Mouse (Mus musculus) right cerebral cortex, adult 18-20 months (tissue): ENCODE data around the gene Ndufs8.

Experiments
- DNase-seq: peaks from one replicate; pipeline ENCODE4 v3.0.0; 2022; ENCODE audit warnings: mixed read lengths

The Ndufs8 gene

DNA sequence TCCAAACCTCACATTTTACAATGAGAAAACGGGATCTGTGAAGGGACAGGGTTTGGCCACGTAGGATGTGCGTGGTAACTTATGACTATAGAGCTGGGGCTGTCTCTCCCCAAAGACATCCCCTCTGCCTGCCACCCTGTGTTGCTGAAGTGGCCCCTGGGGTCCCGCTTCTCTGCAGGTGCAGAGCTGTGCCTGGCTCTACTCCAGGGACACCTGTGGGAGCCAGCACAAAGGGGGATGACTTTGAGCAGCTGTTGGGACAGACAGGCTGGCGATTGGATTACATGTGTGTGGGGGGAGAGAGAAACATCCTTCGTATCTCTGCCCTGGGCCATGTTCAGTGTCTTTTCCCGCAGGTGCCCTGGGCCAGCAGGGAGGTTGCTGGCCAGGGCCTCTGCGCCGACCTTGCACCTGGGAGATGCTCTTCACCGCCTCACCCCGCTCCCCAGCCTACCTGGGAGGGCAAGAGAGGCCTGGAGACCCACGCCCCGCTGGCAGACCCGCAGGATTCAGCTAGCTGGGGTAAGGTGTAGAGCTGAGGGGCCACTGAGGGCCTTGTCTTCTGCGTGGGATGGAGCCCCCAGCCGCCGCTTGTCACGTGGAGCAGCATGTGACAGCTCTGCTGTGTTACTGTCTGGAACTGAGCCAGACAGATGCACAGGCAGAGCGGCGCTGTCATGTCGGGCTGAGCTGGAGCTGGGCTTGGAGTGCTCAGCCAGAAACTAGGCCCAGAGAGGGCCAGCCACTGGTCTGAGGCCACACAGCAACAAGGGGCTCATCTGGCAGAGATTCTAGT lies 17.9 kb upstream of the Ndufs8 start:
- DNase-seq: no peak

DNA sequence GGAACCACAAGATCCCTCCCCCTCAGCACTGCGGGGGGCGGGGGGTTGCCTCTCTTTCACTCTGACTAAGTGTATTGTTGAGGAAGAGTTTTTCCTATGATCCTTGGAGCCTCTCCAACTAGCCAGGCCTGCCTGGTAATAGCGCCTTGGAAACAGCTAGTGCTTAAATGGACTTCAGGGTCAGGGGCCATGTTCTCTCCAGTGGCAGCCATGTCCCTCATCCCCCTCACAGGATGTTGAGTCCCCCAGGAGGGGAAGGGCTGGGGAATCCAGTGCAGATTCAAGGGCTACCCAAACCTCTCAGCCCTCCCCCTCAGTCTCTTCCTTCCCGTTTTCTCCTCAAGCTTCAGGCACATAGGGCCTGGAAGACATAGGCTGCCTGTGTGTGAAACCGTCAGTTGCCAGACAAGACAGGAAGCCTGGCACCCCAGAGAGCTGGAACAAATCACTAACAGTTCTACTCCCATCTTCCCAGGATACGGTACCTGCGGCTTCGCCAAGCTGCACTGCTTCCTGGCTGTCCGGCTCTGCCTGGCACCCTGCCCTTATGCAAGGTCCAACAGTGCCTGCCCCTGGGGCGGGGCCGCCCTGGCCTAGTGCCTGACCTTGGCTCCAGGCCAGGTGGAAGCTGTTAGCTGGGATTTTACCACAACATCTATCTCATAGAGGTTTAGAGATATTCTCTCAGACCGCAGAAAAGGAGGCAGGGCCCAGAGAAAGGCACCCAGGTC lies 16.8 kb upstream of the Ndufs8 start, which contains the start of gene Aldh3b1:
Gene Aldh3b1 (minus strand): TSS at position 598 of the 731 bp plus-strand sequence.
- peak; percentile 57 for DNase-seq

DNA sequence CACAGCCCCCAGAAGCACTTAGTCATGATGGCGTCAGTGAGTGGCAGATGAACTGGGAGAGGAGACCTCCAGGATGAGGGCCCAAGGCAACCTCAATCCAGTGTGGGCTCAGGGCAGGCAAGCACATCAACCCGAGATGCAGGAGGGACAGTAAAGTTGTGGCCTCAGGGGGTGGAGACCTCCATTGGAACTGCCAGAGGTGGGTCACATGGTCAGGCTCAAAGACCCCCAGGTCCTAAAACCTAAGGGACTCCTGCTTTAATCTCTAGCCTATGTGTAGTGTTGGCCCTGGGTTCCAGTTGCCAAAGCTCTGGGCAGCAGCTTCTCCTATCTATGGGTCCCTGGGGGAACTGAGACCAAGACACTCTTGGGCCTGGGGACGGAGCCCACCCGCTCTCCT lies 16.2 kb upstream of the Ndufs8 start:
- DNase-seq: no peak

DNA sequence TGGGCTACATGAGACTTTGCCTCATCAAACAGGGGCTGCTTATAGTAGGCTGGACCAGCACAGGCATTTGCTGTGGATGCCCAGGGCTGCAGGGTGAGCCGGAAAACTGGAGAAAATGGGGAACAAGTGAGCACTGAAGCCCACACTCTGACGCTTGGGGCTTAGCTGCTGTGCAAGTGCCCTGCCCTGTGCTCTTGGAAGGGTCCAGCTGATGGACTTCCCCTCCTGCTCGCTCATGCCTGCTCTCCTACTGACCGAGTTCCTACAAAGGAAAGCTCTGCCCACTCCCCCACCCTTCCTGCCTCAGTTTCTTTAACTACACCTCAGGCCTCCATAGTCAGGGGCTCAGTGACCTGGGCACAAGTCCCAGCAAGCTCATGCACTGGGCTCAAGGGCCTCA lies 15.4 kb upstream of the Ndufs8 start:
- DNase-seq: no peak

DNA sequence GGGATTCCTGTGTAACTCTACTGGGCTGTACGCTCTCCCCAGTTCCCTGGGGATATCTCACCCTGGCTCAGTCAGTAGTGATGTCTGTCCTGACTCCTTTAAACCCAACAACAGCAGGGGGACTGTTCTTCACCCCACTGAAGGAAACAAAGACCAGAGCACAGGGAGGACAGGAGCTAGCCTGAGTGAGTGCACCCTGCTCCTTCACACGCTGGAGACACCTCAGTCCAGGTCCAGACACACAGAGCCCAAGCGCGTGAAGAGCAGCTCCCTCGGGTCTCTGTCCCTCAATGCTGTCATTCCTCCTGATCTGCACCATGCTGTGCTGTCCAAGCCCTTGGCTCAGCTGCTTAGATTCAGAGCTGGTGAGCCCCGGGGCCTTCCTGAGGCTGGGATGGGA lies 14.1 kb upstream of the Ndufs8 start:
- no peak for DNase-seq

DNA sequence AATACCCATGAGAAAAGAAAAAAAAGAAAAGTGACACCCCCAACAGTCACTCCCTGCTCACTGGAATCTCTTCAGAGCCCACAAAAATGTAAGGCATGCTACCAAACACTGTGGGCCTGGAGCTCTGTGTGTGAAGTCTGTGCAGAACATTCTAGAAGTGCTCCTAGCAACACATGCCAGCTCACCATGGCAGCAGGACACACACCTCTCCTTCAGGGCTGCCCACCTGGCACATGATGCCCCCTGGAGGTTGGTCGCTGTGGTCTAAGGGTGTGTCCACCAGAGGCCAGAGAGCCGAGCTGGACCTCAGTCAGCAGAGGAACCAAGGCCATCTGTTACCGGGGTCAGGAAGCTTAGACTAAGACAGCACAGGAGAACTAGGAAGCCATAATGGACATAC lies 13.7 kb upstream of the Ndufs8 start:
- no peak for DNase-seq

DNA sequence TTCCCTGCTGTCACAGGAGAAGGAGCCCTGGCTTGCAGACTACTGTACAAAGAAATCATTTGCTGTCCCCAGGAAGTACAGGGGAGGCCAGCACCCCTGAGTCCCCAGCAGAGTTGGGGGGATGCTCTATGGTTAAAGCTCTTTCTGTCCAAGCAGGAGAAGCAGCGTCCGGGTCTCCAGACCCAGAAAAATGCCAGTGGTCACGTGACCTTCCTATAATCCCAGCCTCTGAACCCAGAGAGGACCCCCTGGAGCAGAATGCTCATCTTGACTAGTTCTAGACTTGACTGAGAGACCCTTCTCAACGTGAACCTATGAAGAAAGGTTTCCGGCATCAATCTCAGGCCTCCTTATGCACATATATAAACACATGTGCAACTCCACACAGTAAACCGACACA lies 13.3 kb upstream of the Ndufs8 start:
- DNase-seq: no peak

DNA sequence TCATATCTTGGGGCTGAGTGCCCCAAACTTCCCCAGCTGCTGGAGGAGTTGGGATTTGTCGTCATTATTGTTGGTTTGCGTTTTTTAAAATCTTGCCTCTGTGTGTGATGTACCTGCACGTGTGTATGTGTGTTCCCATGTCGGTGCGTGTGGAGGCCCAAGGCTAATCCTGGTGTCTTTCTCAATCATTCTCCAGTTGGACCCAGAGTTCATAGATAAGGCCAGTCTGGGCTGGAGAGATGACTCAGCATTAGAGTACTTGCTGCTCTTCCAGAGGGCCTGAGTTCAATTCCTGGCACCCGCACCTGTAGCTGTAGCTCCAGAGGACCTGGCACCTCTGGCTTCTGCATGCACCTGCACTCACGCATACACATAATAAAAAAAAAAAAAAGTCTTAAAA lies 12.3 kb upstream of the Ndufs8 start:
- DNase-seq: no peak

DNA sequence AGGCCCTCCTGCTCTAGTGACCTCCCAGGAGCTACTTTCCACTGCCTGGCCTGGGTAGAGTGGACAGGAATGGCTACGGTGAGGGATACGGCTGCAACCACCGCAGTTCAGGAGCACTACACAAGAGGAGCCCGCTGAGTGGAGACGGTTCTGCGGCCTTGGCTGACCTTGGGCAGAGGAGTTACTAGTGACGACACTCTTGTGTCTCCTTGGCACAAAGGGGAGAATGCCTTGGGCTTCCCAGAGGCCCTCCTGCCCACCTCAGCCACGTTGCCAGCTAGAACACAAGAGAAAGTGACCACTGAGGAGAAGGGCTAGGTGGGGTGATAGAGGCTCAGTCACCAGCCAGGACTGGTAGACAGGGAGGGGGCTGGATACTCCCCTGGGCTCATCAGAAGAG lies 11.6 kb upstream of the Ndufs8 start:
- DNase-seq: no peak

DNA sequence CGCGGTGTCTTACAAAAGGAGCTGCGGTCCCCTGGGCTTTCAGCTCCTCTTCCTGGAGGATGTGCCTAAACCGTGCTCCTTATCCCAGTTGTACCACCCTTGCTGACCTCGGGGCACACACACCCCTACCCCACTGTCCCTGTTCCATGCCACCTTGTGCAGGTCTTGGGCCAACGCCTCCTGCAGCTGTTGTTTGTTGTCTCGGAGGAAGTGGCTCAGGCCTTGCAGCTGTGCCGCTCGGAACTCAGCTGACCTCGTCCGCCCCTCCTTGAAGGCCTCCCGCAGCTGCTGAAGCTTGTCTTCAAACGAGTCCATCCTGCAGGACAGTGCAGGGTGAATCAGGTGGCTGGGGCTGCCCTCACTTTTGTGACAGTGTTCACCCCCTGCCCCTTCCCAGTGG lies 11.0 kb upstream of the Ndufs8 start:
- DNase-seq: no peak

DNA sequence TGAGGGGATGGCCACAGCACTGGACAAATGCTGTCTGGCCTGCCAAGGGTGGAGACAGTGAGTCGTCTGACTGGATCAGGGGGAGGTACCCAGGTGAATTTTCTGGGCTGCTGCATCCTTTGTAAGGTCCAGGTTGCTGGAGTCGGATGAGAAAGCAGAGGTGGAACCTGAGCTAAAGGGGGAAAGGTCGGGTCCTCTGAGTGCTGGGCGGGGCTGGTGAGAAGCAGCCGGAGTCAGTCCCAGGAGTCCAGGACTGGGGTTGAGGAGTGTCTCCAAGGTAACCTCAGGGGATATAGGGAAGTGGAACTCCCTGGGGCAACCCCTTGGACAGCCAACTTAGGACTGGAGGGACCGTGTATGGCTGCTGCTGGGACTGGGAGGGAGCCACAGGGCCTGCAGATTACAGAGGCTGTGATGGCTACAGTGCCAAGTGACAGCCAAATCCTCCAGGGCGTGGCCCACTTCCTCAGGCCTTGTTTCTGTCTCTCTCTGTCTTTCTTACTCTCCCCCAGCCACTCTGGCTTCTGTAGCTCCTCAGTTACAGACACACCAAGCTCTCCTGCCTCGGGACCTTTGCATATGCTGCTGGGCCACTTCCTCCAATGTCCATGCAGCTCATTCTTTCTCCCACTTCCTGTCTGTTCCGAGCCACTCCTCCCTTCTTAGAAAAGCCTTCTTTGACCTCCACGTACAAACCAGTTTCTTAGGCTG lies 10.2 kb upstream of the Ndufs8 start:
- DNase-seq: no peak

DNA sequence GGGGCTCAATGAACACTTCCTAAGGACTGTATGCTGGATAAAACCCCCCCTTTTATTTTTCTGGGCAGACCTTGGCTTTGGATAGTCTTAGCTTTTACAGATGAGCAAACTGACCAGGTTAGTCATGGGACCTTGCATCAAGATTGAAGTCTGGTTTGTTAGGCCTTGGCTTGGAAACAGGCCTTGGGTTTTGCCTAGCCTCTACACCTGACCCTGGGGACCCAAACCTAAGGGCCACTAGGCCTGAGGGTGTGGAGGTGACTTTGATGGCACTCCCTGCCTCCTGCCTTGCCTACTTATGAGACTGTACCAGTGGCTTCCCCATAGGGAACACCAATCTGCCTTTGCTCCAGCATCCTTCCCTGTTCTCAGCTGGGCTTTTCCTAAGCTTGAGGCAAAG lies 7.4 kb upstream of the Ndufs8 start:
- no peak for DNase-seq

DNA sequence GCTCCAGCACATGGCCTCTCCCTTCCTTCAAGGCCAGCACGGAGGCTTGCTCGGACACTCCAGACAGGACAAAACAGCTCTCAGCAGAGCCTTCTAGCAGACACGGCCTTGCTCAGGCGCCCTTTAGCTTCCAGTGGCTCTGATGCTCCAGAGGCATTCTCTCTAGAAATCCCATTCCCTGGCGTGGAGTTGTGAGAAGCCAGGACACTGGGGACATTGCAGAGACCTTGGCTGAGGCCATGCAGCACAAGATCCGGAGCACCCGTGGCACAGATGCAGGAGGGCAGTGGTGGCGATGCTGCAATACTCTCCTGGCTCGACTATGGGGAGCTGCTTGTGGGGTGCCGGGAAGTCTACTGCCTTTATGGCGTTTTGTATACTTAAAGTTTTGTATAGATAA lies 4.2 kb upstream of the Ndufs8 start:
- no peak for DNase-seq

DNA sequence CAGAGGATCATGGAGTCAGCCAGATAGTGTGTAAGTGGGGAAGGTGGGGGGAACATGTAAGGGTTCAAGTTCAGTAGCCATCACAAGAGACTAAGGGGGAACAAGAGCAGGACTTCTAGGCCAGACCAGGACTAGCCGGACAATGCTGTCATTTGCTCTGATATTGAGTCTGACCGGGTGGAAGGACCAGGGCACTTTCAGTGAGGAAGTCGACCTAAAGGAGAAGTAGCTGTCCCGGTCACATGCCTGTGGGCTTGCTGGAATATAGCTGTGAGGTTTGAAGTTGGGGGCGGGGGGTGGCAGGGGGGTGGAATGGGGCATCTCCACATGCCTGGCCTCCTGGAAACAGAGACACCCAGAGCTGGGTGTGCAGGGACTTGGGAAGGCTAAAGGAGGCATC lies 2.0 kb upstream of the Ndufs8 start:
- DNase-seq: no peak

DNA sequence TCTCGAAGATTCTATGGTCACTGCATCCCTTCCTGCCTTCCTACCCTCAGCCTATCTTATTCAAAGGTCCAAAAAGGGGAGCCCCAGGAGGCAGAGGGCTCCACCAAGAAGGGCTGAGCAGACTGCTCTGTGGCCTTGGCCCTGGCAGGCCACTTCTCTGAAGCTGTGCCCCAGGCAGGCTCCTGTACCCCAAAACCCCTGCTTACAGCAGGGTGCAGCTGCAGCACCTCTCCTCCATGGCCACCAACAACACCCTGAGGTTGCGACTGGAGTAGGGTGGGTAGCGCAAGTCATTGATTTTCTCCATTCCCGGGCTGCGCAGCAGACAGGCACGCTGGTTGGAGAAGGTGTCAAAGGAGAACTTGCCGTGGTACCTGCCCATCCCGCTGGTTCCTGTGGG lies 1.1 kb upstream of the Ndufs8 start:
- DNase-seq: no peak

DNA sequence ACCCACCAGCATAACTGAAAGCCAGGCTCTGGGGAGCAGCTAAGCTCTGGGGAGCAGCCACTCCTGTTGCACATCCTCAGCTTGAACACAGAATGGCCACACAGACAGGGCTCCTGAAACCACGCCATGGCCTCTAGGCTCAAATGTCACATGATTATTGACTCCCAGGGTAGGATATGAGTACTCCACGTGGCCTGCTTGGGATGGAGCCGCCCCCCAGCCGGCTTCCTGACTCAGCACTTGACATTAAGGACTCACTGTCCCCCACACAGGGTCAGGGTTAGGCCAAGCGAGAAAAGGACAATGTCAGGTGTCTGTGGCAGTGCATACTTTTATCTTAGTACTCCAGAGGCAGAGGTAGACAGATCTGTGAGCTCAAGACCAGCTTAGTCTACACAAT lies 2.4 kb downstream of the Ndufs8 start:
- no peak for DNase-seq

DNA sequence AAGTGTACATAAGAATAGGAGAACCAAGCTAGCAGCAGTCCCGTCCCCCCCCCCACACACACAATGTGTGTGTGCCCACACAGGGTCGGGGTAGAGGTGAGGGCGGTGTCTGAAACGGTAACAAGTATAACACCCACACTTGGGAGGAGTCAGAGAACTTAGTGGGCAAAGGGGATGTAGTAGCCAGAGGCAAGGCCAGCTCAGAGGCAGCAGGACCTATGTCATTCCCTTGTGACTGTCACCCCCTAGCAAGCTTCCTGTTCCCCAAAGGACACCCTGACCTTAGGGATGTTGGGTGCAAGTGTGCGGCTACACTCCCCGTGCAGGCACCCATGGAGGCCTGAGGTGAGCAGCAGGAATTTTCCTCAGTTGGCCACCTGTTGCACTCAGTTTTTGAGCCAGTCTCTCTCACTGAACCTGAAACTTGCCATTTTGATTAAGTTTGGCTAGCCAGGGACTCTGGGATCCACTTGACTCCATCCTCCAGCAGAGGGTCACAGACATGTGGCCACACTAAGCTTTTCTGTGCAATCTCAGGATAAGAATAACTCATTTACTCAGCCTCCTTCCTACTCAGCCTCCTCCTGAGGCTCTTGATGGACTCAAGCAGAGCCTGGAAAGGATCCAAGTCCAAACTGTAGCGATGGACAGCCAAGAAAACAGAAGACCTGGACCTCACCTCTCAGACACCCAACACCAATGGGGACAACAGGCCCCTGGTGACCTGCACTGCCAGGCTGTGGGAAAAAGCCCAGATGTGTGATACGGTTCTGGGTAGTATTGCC lies 4.5 kb downstream of the Ndufs8 start:
- DNase-seq: no peak

DNA sequence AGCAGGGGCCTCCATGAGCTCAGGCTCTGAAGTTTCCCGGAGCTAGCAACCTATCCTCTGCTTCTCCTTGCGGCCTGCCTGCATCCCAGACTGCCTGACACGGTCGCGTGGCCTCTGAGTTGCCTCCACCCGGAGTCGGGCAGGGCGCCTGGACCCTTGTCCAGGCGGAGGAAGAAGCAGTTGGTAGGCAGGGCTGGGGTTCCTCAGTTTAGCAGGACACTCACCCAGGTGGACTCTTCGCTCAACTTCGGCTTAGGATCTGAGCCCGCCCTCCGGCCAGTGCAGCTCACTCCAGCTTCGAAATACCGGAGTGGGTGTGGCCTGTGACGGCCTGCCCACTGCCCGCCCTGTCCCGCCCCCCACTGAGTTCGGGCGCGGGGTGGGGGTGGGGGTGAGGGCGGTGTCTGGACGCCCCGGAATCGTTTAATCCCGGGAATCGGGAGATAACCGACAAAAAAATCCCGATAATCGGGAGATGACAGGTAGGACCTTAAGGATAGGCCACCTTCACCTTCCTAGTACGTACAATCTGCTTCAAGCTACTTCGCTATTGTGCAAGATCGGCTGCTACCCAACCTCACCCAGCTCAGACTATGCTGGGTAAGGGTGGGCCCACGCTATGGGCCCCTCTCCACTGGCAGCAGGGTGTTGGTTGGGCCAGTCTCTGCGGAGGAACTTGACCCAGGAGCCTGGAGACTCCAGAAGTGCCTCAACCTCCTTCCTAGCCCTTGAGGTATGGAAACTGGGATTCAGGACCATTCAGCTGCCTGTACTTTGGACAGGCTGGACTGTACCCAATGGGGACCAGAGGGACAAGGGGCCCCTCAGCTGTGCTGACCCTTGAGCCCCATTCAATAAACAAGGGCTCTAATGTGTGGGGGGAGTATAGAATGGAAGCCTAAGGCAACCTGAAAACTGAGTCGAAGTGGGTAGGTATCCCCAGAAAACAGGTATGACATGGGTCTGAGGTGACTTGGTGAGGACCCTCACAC lies 5.5 kb downstream of the Ndufs8 start, which contains the start of gene Tcirg1:
Gene Tcirg1 (minus strand): TSS at position 339 of the 992 bp plus-strand sequence.
- DNase-seq: peak; percentile 54

DNA sequence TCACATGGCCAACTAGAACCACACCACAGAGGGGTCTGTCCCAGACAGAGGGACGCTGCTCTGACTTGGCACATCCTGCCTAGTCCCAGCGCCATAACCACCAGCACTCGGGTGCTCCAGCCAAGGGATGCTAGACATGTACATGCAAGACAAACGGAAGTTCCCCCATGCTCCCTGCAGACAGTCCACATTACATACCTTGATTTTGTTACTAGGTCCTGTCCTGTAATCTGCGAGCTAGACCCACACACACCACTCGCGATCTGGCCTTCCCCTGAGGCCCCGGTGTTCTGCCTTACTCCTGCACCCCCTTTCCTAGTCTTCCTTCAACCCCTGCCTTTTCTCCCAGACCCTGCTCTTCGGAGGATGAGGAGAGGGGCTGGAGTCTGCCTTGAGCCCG lies 6.2 kb downstream of the Ndufs8 start:
- no peak for DNase-seq

DNA sequence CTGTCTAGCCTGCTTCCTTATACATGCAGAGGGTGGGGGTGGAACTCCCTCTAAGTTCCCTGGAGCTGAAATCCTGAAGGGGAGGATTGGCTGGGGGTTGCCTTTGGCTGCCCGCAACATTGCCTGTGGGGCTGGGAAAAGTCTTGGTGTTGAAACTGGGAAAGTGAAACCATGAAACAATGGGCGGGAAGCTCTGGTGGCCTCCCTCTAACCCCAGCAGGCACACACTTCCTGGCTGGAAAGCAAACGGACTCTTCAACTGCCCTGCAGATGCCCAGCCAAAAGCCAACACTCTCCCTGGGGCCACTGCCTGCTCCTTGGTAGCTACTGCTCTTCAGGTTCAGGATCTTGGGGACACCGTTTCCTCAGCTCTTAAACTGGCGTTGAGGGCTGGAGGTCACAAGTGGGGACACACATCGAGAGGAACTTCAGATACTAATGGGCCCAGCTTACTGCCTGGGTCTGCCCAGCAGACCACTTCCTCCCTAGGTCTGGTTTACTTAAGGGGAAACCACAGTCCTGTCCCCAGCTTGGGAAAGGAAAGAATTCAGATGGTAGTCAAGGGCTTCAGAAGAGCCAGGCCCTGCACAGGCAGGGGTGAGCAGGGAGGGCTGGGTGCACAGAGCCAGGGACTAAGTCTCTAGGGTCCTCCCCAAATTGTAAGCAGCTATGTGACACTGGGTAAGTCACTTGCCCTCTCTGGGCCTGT lies 7.2 kb downstream of the Ndufs8 start:
- DNase-seq: no peak

DNA sequence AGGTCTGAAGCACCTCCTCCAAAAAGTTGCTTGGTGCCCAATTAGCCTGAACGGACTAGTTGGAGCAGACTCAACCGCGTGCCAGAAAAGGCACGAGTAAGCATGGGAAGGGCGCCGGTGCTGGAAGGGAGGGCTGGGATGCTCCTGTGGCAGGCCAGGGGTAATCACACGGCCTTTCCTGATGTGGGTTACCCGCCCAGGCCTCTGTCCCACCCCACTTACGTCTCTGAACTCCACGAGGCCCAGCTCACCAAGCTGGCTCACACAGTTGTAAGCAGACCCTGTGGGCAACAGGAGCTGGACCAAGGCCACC lies 8.3 kb downstream of the Ndufs8 start:
- DNase-seq: no peak
